Mouse (Mus musculus): ENCODE measurements at regions not wholly inside any gene's neighbourhood (a gene's known extent, or its start where the extent isn't known, plus 50 kb on each side); places are given as distances from the start of the nearest gene placed in this dataset.

GRCm38 (mm10) chr8:98797445-98797844 is 618.8 kb downstream of the Cdh8 start:
- Histone ChIP-seq H3K27me3 (replicated peaks; ENCODE audit: control insufficient read depth, insufficient read depth, low read length) (no peaks in the 10 kb centered on the region), H3K9me3 (ENCODE audit: control insufficient read depth, low read length) (no peaks in the 10 kb centered on the region), H3K4me3 (ENCODE audit: low read depth, low read length) (no peak overlapping the region), H3K9ac (ENCODE audit: low read depth, low read length) (no peak overlapping the region), H3K4me1 (ENCODE audit: control insufficient read depth, insufficient read depth, low read length) (no peaks in the 10 kb centered on the region), H3K36me3 (ENCODE audit: control insufficient read depth, insufficient read depth, low read length) (no peaks in the 10 kb centered on the region), H3K4me2 (ENCODE audit: low read depth, low read length) (no peak overlapping the region), H3K27ac (replicated peaks; ENCODE audit: low read depth, low read length) (no peak overlapping the region)
- no peak for ATAC-seq (ENCODE audit: low read depth)
- WGBS: 91% methylated on average over 2 of the region's 2 CpGs
- DNase-seq (ENCODE audit: low spot score): peak; percentile 2

GRCm38 (mm10) chr8:98767036-98767435 is 649.2 kb downstream of the Cdh8 start:
- H3K4me1 ChIP-seq (ENCODE audit: control insufficient read depth, insufficient read depth, low read length): no peaks in the 10 kb centered on the region
- H3K9me3 ChIP-seq (ENCODE audit: control insufficient read depth, low read length): no peaks in the 10 kb centered on the region
- no peaks in the 10 kb centered on the region for H3K27me3 ChIP-seq (replicated peaks; ENCODE audit: control insufficient read depth, insufficient read depth, low read length)
- H3K4me2 ChIP-seq (ENCODE audit: low read depth, low read length): no peak overlapping the region
- H3K36me3 ChIP-seq (ENCODE audit: control insufficient read depth, insufficient read depth, low read length): no peaks in the 10 kb centered on the region
- no peak overlapping the region for H3K27ac ChIP-seq (replicated peaks; ENCODE audit: low read depth, low read length)
- no peak overlapping the region for H3K9ac ChIP-seq (ENCODE audit: low read depth, low read length)
- no peak overlapping the region for H3K4me3 ChIP-seq (ENCODE audit: low read depth, low read length)
- no peak for DNase-seq (ENCODE audit: low spot score)
- no peak for ATAC-seq (ENCODE audit: low read depth)

DNA sequence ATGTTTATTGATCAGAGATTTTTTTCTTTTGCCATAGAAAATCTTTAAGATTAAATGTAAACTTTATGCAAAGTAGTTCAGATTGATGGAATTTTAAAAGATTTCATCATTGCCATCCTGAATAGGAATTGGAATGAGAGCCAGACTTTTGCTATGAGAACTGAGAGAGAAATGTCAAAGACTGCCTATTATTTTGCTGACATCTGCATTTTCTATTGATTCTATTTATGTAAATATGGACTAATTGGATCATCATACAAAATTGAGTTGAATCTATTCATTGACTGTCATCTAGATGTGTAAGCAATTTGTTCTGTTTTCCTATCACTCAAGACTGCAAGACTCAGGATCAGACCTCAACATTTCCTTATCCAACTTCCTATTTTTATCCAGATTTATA is 659.7 kb downstream of the Cdh8 start:
- Histone ChIP-seq H3K4me3 (ENCODE audit: low read depth, low read length) (no peak overlapping the region), H3K4me1 (ENCODE audit: control insufficient read depth, insufficient read depth, low read length) (no peaks in the 10 kb centered on the region), H3K9me3 (ENCODE audit: control insufficient read depth, low read length) (no peaks in the 10 kb centered on the region), H3K27ac (replicated peaks; ENCODE audit: low read depth, low read length) (no peak overlapping the region), H3K36me3 (ENCODE audit: control insufficient read depth, insufficient read depth, low read length) (no peaks in the 10 kb centered on the region), H3K4me2 (ENCODE audit: low read depth, low read length) (no peak overlapping the region), H3K27me3 (replicated peaks; ENCODE audit: control insufficient read depth, insufficient read depth, low read length) (no peaks in the 10 kb centered on the region), H3K9ac (ENCODE audit: low read depth, low read length) (no peak overlapping the region)
- ATAC-seq (ENCODE audit: low read depth): no peak
- DNase-seq (ENCODE audit: low spot score): no peak

- Histone ChIP-seq H3K36me3 (ENCODE audit: control insufficient read depth, insufficient read depth, low read length) (no peaks in the 10 kb centered on the region), H3K9ac (ENCODE audit: low read depth, low read length) (no peak overlapping the region), H3K27me3 (replicated peaks; ENCODE audit: control insufficient read depth, insufficient read depth, low read length) (no peaks in the 10 kb centered on the region), H3K4me1 (ENCODE audit: control insufficient read depth, insufficient read depth, low read length) (no peaks in the 10 kb centered on the region), H3K27ac (replicated peaks; ENCODE audit: low read depth, low read length) (no peak overlapping the region), H3K4me2 (ENCODE audit: low read depth, low read length) (no peak overlapping the region), H3K4me3 (ENCODE audit: low read depth, low read length) (no peak overlapping the region), H3K9me3 (ENCODE audit: control insufficient read depth, low read length) (no peaks in the 10 kb centered on the region)
- DNase-seq (ENCODE audit: low spot score) (no peak), ATAC-seq (ENCODE audit: low read depth) (no peak)
- 79% methylated on average over 2 of the region's 2 CpGs for WGBS
These were observed 660.5 kb downstream of the Cdh8 start for GRCm38 (mm10) chr8:98755795-98756194.

DNA sequence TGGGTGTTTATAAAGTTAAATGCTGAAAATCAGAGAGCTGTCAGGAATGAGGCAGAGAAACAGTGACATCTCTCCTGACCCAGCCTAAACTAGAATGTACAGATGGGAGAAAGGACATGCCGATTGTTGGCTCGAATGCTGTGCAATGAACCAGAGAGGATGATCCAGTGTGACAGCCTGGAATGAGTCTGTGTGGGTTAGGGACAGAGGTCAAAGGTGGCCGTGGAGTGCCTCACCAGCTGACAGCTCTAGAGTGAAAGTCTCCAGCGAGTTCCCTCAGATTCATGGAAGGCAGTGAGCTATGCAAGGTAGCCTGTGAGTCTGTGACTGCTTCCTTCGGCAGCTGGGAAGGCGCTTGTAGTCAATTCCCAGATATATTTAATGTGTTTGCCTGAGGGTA is 663.9 kb downstream of the Cdh8 start:
- DNase-seq (ENCODE audit: low spot score): peak; percentile 32
- Histone ChIP-seq H3K9me3 (ENCODE audit: control insufficient read depth, low read length) (no peaks in the 10 kb centered on the region), H3K4me2 (ENCODE audit: low read depth, low read length) (no peak overlapping the region), H3K27ac (replicated peaks; ENCODE audit: low read depth, low read length) (no peak overlapping the region), H3K4me3 (ENCODE audit: low read depth, low read length) (no peak overlapping the region), H3K9ac (ENCODE audit: low read depth, low read length) (no peak overlapping the region), H3K27me3 (replicated peaks; ENCODE audit: control insufficient read depth, insufficient read depth, low read length) (no peaks in the 10 kb centered on the region), H3K4me1 (ENCODE audit: control insufficient read depth, insufficient read depth, low read length) (no peaks in the 10 kb centered on the region), H3K36me3 (ENCODE audit: control insufficient read depth, insufficient read depth, low read length) (no peaks in the 10 kb centered on the region)
- ATAC-seq (ENCODE audit: low read depth): peak; percentile 65; the same call in 1 of the 2 replicates
- whole genome bisulfite sequencing: 23% methylated on average over 6 of the region's 6 CpGs

DNA sequence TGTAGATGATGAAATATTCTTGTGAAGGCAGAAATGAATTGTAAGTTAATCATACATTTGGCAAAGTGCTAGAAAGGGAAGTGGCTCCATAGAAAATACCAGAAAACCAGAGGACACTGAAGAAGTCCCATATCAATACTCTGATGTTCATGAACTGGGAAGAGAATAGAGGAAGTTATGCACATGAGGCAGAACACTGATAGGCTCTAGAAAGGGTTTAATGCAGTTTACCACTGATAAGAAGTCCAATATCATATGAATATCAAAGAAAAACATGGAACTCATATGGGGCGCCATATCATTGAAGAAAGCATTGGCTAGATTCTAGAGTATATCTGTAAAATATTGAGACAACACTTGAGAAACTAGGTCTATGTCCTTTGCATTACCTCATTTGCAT is 708.5 kb downstream of the Cdh8 start:
- no peak overlapping the region for H3K4me3 ChIP-seq (ENCODE audit: low read depth, low read length)
- H3K27me3 ChIP-seq (replicated peaks; ENCODE audit: control insufficient read depth, insufficient read depth, low read length): no peaks in the 10 kb centered on the region
- DNase-seq (ENCODE audit: low spot score) (no peak), ATAC-seq (ENCODE audit: low read depth) (no peak)
- no peaks in the 10 kb centered on the region for H3K9me3 ChIP-seq (ENCODE audit: control insufficient read depth, low read length)
- H3K36me3 ChIP-seq (ENCODE audit: control insufficient read depth, insufficient read depth, low read length): no peaks in the 10 kb centered on the region
- no peak overlapping the region for H3K9ac ChIP-seq (ENCODE audit: low read depth, low read length)
- H3K4me1 ChIP-seq (ENCODE audit: control insufficient read depth, insufficient read depth, low read length): no peaks in the 10 kb centered on the region
- H3K4me2 ChIP-seq (ENCODE audit: low read depth, low read length): no peak overlapping the region
- 91% methylated on average over 1 of the region's 1 CpGs for WGBS
- no peak overlapping the region for H3K27ac ChIP-seq (replicated peaks; ENCODE audit: low read depth, low read length)

- H3K9ac ChIP-seq (ENCODE audit: low read depth, low read length): no peak overlapping the region
- H3K36me3 ChIP-seq (ENCODE audit: control insufficient read depth, insufficient read depth, low read length): no peaks in the 10 kb centered on the region
- DNase-seq (ENCODE audit: low spot score) (no peak), ATAC-seq (ENCODE audit: low read depth) (no peak)
- no peaks in the 10 kb centered on the region for H3K27me3 ChIP-seq (replicated peaks; ENCODE audit: control insufficient read depth, insufficient read depth, low read length)
- H3K9me3 ChIP-seq (ENCODE audit: control insufficient read depth, low read length): no peaks in the 10 kb centered on the region
- no peak overlapping the region for H3K4me3 ChIP-seq (ENCODE audit: low read depth, low read length)
- WGBS: 44% methylated on average over 4 of the region's 4 CpGs
- no peaks in the 10 kb centered on the region for H3K4me1 ChIP-seq (ENCODE audit: control insufficient read depth, insufficient read depth, low read length)
- H3K27ac ChIP-seq (replicated peaks; ENCODE audit: low read depth, low read length): no peak overlapping the region
- no peak overlapping the region for H3K4me2 ChIP-seq (ENCODE audit: low read depth, low read length)
These were observed 710.1 kb downstream of the Cdh8 start for GRCm38 (mm10) chr8:98706122-98706521.

DNA sequence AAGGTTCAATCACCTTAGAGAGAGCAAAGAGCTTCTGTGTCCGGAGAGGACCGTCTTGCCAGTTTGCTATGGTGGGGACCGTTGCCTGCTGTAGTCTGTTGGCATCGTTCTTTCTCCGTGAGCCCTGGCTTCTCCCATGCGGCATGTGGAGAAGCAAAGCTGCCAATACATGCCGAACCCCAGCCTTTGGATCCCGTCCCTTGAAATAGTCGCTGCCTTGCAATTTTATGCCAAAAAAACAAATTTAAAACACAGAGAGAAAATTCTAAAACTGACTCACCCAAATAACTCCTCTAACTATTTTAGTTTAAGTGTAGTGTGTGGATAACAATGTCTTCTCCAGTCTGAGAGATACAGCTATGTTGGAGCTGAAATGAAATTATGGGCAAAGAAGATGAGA is 731.1 kb downstream of the Cdh8 start:
- Histone ChIP-seq H3K4me3 (ENCODE audit: low read depth, low read length) (no peak overlapping the region), H3K4me2 (ENCODE audit: low read depth, low read length) (no peak overlapping the region), H3K4me1 (ENCODE audit: control insufficient read depth, insufficient read depth, low read length) (no peaks in the 10 kb centered on the region), H3K27me3 (replicated peaks; ENCODE audit: control insufficient read depth, insufficient read depth, low read length) (no peaks in the 10 kb centered on the region), H3K27ac (replicated peaks; ENCODE audit: low read depth, low read length) (no peak overlapping the region), H3K36me3 (ENCODE audit: control insufficient read depth, insufficient read depth, low read length) (no peaks in the 10 kb centered on the region), H3K9me3 (ENCODE audit: control insufficient read depth, low read length) (no peaks in the 10 kb centered on the region), H3K9ac (ENCODE audit: low read depth, low read length) (no peak overlapping the region)
- 93% methylated on average over 9 of the region's 9 CpGs for WGBS
- DNase-seq (ENCODE audit: low spot score): no peak
- ATAC-seq (ENCODE audit: low read depth): no peak

GRCm38 (mm10) chr8:98684531-98684930 is 731.7 kb downstream of the Cdh8 start:
- Histone ChIP-seq H3K27ac (replicated peaks; ENCODE audit: low read depth, low read length) (no peak overlapping the region), H3K9me3 (ENCODE audit: control insufficient read depth, low read length) (no peaks in the 10 kb centered on the region), H3K4me1 (ENCODE audit: control insufficient read depth, insufficient read depth, low read length) (no peaks in the 10 kb centered on the region), H3K4me2 (ENCODE audit: low read depth, low read length) (no peak overlapping the region), H3K4me3 (ENCODE audit: low read depth, low read length) (no peak overlapping the region), H3K27me3 (replicated peaks; ENCODE audit: control insufficient read depth, insufficient read depth, low read length) (no peaks in the 10 kb centered on the region), H3K36me3 (ENCODE audit: control insufficient read depth, insufficient read depth, low read length) (no peaks in the 10 kb centered on the region), H3K9ac (ENCODE audit: low read depth, low read length) (no peak overlapping the region)
- 87% methylated on average over 6 of the region's 6 CpGs for WGBS
- ATAC-seq (ENCODE audit: low read depth) (no peak), DNase-seq (ENCODE audit: low spot score) (no peak)
